Mouse (Mus musculus): ENCODE data around the gene Gm10486. TPM values are rescaled to one million over a fixed set of nuclear protein-coding genes. Genes with fewer than 3 reads are reported as not detected.
"Not testable (repeated sequence)": the region's sequence is repeated elsewhere in the genome, so short reads cannot be mapped to it uniquely, and the experiment has no call there.

The Gm10486 gene
- not detected for total RNA-seq (2021)
- long read RNA-seq, experiment 1 = 0 reads
- long read RNA-seq, experiment 2 = 0 reads

GRCm38 (mm10) chrX:35067084-35067483 lies at the start of gene Gm10486:
Gm10486 (plus strand) TSS chrX:35067384.
- intact Hi-C loops (cut with DNase I; ENCODE audit: low total_unique reads); DNase-seq: not testable (repeated sequence)
